Mouse (Mus musculus) ES-E14 (cell line): ENCODE data around the gene Ndufs2.

Source experiments
- CHD2 ChIP-seq: IDR thresholded peaks from 2 replicates; pipeline ENCODE4 v1.6.1; 2014; ENCODE audit warnings: mild to moderate bottlenecking, low read depth, low read length, inconsistent platforms
- MAFK ChIP-seq: IDR thresholded peaks from 2 replicates; pipeline ENCODE4 v1.6.1; 2014; ENCODE audit warnings: mild to moderate bottlenecking, low read depth, low read length, inconsistent platforms; ENCODE audit not compliant: insufficient read depth
- ZC3H11A ChIP-seq: IDR thresholded peaks from 2 replicates; pipeline ENCODE4 v1.6.1; 2012; ENCODE audit warnings: low read depth, mild to moderate bottlenecking, inconsistent platforms, low read length, borderline replicate concordance
- ZNF384 ChIP-seq: IDR thresholded peaks from 2 replicates; pipeline ENCODE4 v1.6.1; 2012; ENCODE audit warnings: low read depth, low read length, inconsistent platforms

DNA sequence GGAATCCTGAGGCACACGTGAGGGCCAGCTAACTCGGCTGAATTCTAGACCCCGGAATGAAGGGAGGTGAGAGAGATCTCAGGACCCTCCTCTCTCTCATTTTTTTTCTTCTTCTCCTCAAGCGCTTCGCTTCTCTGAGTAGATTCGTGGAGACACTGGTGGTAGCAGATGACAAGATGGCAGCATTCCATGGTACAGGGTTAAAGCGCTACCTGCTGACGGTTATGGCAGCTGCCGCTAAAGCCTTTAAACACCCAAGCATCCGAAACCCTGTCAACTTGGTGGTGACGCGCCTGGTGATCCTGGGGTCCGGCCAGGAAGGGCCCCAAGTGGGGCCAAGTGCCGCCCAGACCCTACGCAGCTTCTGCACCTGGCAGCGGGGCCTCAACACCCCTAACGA, 1.2 kb upstream of the Ndufs2 start:
- no peak for TF ChIP-seq CHD2
- no peak for TF ChIP-seq ZC3H11A
- no peak for TF ChIP-seq ZNF384
- no peak for TF ChIP-seq MAFK
